Mouse (Mus musculus): ENCODE results near the gene Ntn5. TPM values are rescaled to one million over a fixed set of nuclear protein-coding genes. Genes with fewer than 3 reads are reported as not detected.
"Not testable (repeated sequence)": the region's sequence is repeated elsewhere in the genome, so short reads cannot be mapped to it uniquely, and the experiment has no call there.

The Ntn5 gene
- polyA plus RNA-seq, 1 experiment from 2014 or later: 0.69 TPM

DNA sequence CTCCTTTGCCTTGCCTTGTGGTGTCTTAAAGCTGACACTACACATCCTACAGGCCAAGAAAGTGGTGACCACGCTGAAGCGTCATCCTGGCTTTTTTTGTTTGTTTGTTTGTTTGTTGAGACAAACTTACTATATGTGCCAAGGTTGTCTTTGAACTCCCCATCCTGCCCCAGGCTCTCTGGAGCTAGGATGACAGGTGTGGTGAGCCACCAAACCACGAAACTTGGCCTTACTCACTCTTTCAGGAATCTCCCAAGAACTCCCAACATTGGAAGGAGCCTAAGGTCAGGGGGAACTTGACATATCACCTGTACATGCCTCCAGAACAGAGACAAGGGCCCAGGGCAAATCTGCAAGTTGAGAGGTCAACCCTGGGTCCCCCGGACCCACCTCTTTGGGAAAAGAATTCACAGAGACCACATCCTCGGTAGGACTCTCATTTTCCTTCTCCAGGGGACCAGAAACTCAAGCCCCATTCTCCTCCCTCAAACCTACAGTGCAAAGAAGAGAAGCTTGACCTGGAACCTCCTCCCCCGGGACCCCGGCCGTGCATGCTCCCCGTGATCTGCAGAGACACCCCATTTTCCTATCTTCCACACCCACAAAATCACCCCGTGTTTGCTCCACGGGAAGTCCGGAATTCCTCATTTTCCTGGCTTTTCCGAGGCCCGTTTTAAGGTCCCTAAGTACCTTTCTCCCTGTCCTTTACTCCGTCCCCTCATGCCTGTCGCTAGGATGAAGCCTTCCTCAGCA lies 41.1 kb upstream of the Ntn5 start:
- no peak for ATAC-seq (ENCODE audit: borderline replicate concordance, extremely low read depth, low FRiP score, low TSS enrichment)
- Histone ChIP-seq H3K27ac (peak overlapping the region; percentile 88), H3K36me3 (no peaks in the 10 kb centered on the region), H3K4me1 (peaks cover 59% of the 10 kb centered on the region), H3K4me3 (peak overlapping the region; percentile 48), H3K27me3 (no peaks in the 10 kb centered on the region), H3K4me2 (peak overlapping the region; percentile 84), H3K9ac (peak overlapping the region; percentile 66), H3K9me3 (no peaks in the 10 kb centered on the region)
- WGBS: 29% methylated on average over 16 of the region's 16 CpGs

DNA sequence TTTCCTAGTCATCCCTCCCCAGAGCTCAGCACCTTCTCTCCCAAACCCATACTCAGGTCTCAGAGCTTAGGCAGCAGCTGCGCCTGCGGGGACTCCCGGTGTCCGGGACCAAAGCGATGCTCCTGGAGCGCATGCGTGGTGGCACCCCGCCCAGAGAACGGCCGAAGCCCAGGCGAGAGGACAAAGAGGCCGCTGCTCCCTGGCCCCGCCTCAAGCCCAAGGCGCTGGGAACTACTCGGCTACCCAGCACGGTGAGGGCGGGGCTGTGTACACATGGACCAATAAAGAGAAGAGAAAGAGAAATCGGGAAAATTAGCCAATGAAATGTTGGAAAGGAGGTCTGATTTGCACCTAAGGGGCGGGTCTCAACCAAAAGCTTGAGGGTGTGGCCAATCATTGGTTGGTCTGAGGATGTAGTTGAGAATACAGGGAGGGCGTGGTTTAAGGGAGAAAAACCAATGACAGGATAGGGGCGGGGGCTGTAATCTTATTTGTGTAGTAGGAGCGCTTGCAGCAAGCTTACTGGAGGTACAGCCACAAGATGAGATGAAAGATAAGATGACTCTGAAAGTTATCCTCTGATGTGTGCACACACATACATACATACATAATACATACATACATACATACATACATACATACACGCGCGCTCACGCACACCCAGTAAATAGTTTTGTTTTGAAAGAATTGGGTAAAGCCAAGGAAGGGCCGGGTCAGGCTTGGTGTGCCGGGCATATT lies 40.2 kb upstream of the Ntn5 start:
- H3K4me2 ChIP-seq: peak overlapping the region; percentile 84
- H3K4me3 ChIP-seq: peak overlapping the region; percentile 48
- H3K27ac ChIP-seq: peak overlapping the region; percentile 88
- 3% methylated on average over 28 of the region's 28 CpGs for WGBS
- peak; percentile 94 for ATAC-seq (ENCODE audit: borderline replicate concordance, extremely low read depth, low FRiP score, low TSS enrichment)
- peaks cover 50% of the 10 kb centered on the region for H3K4me1 ChIP-seq
- H3K9me3 ChIP-seq: no peaks in the 10 kb centered on the region
- no peaks in the 10 kb centered on the region for H3K36me3 ChIP-seq
- no peaks in the 10 kb centered on the region for H3K27me3 ChIP-seq
- H3K9ac ChIP-seq: peak overlapping the region; percentile 66

DNA sequence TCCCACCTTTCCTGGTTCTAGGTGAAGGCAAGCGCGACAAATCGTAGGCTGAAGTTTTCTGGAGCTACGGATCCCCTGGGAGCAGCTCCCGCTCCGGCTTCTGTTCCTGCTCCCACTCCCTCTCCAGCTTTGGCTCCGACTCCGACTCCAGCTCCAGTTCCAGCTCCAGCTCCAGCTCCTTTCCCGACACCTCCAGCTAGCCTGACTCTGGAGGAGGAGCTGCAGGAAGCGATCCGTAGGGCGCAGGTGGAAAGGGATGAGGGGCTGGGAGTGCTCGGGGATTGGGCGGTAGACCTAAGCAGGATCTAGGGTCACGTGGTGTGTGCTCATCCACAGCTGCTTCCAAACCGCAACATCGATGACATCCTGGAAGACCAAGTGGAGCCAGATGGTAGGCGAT lies 39.6 kb upstream of the Ntn5 start:
- ATAC-seq (ENCODE audit: borderline replicate concordance, extremely low read depth, low FRiP score, low TSS enrichment): peak; percentile 5; the same call in 1 of the 2 replicates
- Histone ChIP-seq H3K9me3 (no peaks in the 10 kb centered on the region), H3K4me1 (peaks cover 50% of the 10 kb centered on the region), H3K4me3 (peak overlapping the region; percentile 48), H3K9ac (peak overlapping the region; percentile 34; the same call in 1 of the 2 replicates), H3K36me3 (no peaks in the 10 kb centered on the region), H3K27me3 (no peaks in the 10 kb centered on the region), H3K4me2 (peak overlapping the region; percentile 84), H3K27ac (peak overlapping the region; percentile 62)
- 9% methylated on average over 18 of the region's 18 CpGs for WGBS

DNA sequence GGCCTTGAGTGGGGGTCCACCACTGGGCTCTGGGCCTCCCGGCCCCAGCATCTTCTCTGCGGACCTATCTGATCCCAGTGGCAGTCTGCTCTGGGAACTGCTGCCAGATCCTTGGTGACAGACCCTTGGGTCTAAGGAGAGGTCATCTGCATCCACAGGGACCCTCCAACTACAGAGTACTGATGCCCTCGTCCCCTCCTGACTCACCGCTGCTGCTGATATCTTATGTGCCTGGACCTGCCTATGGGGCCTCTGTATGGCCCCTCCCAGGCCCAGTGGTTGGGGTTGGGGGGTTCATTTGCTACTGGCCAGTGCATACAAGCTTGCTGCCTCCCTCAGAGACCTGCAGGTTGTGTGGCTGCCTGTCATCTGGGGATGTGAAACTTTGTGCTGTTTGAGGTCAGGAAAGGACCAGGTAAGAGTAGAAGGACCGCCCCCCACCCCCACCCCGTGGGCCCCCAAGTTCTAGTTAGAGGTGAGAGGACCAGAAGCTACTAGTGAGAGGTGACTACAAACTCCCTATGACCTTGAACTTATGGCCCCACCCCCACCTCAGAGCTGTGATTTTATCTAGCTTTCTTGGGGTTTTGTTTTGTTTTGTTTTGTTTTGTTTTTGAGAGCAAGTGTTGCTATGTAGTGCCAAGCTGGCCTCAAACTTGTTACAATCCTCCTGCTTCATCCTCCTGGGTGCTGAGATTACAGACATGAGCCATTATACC lies 38.8 kb upstream of the Ntn5 start:
- 68% methylated on average over 6 of the region's 6 CpGs for WGBS

DNA sequence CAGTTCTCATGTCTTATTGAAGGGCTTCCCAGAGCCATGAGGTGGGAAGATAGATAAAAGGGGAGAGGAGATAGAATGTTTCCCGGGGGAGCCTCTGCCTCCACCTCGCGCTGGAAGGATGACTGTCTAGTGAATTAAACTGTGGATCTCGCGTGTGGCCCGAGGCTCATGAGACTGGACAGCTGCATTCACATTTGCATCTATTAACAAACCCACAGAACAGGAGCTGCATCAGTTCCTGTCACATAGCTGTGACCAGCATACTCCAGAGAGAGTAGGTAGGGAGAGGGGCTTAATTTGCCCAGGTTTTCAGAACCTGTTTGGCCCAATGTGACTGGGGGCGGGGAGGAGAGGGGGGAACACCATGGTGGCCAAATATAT lies 38.2 kb upstream of the Ntn5 start:
- Histone ChIP-seq H3K36me3 (no peaks in the 10 kb centered on the region), H3K27me3 (no peaks in the 10 kb centered on the region), H3K4me3 (no peak overlapping the region), H3K9ac (no peak overlapping the region), H3K4me2 (no peak overlapping the region), H3K27ac (no peak overlapping the region), H3K4me1 (peaks cover 39% of the 10 kb centered on the region), H3K9me3 (no peaks in the 10 kb centered on the region)
- 81% methylated on average over 7 of the region's 7 CpGs for WGBS
- no peak for ATAC-seq (ENCODE audit: borderline replicate concordance, extremely low read depth, low FRiP score, low TSS enrichment)

More for the DNA sequence above, 38.8 kb upstream of the Ntn5 start:
- H3K4me1 ChIP-seq: peaks cover 44% of the 10 kb centered on the region
- ATAC-seq (ENCODE audit: borderline replicate concordance, extremely low read depth, low FRiP score, low TSS enrichment): no peak
- H3K27ac ChIP-seq: no peak overlapping the region
- peak overlapping the region; percentile 84 for H3K4me2 ChIP-seq
- no peak overlapping the region for H3K9ac ChIP-seq
- H3K4me3 ChIP-seq: no peak overlapping the region
- no peaks in the 10 kb centered on the region for H3K36me3 ChIP-seq
- H3K9me3 ChIP-seq: no peaks in the 10 kb centered on the region
- no peaks in the 10 kb centered on the region for H3K27me3 ChIP-seq

DNA sequence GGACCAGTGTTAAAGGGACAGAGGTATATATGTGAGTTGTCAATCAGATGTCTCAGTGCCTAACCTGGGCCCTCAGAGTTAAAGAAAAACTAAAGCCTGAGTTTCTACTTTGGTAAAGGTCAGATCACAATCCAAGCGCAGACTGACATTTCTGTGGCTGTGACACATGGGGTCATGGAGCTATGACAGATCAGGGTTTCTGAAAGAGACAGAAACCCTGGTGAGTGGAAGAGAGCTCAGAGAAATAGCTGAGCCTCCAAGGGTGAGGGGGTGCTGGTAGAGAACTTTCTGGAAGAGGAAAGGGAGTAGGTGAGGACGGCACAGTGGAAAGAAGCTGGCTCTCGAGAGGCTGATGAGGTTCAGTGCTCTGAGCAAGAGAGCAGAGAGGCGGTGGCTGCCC lies 37.2 kb upstream of the Ntn5 start:
- no peaks in the 10 kb centered on the region for H3K36me3 ChIP-seq
- no peak overlapping the region for H3K9ac ChIP-seq
- peaks cover 28% of the 10 kb centered on the region for H3K4me1 ChIP-seq
- H3K9me3 ChIP-seq: no peaks in the 10 kb centered on the region
- ATAC-seq (ENCODE audit: borderline replicate concordance, extremely low read depth, low FRiP score, low TSS enrichment): no peak
- no peak overlapping the region for H3K27ac ChIP-seq
- 73% methylated on average over 4 of the region's 4 CpGs for WGBS
- no peak overlapping the region for H3K4me2 ChIP-seq
- no peak overlapping the region for H3K4me3 ChIP-seq
- H3K27me3 ChIP-seq: no peaks in the 10 kb centered on the region

DNA sequence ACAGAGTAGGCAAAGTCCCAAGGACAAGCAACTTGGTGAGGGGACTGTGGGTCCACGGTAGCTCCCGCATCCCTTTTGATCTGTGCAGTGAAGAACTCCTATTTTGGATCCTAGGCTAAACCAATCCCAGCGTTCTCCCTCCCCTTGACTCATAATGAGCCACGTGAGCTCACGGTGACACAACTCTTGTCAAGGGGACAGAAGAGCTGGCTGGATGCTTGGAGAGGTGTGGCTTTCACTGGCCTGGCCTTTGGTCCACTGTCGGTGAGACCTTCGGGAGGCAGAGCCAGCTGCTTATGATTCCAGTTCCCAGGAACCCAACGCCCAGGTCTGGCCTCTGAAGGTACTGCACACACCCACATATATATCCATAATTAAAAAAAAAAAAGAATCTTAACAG lies 34.5 kb upstream of the Ntn5 start:
- ATAC-seq (ENCODE audit: borderline replicate concordance, extremely low read depth, low FRiP score, low TSS enrichment): no peak
- no peaks in the 10 kb centered on the region for H3K9me3 ChIP-seq
- 73% methylated on average over 8 of the region's 8 CpGs for WGBS
- no peaks in the 10 kb centered on the region for H3K27me3 ChIP-seq
- H3K4me2 ChIP-seq: no peak overlapping the region
- no peak overlapping the region for H3K4me3 ChIP-seq
- H3K27ac ChIP-seq: no peak overlapping the region
- peaks cover 10% of the 10 kb centered on the region for H3K4me1 ChIP-seq
- no peak overlapping the region for H3K9ac ChIP-seq
- H3K36me3 ChIP-seq: no peaks in the 10 kb centered on the region

DNA sequence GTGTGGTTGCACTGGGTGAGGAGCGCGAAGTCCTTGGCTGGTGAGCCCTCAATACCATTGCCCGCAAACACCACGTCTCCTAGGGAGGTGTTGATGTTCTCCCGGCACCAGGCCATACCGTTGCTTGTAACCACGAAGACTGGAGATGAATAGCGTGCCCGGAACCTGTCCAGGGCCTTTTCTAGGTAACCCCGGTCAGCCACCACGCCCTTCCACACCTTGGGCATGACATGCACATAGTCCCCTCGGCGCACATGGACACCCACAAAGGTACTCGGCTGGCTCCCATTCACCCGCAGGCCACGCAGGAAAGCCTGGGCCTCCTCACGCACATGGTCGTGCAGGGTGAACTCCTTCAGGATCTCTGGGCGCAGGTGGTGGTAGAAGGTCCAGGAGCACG lies 33.3 kb upstream of the Ntn5 start:
- H3K4me2 ChIP-seq; ATAC-seq (ENCODE audit: borderline replicate concordance, extremely low read depth, low FRiP score, low TSS enrichment); H3K36me3 ChIP-seq; H3K27me3 ChIP-seq; H3K27ac ChIP-seq; H3K9ac ChIP-seq; H3K9me3 ChIP-seq; H3K4me1 ChIP-seq; H3K4me3 ChIP-seq: not testable (repeated sequence)
- whole genome bisulfite sequencing: 89% methylated on average over 20 of the region's 20 CpGs

DNA sequence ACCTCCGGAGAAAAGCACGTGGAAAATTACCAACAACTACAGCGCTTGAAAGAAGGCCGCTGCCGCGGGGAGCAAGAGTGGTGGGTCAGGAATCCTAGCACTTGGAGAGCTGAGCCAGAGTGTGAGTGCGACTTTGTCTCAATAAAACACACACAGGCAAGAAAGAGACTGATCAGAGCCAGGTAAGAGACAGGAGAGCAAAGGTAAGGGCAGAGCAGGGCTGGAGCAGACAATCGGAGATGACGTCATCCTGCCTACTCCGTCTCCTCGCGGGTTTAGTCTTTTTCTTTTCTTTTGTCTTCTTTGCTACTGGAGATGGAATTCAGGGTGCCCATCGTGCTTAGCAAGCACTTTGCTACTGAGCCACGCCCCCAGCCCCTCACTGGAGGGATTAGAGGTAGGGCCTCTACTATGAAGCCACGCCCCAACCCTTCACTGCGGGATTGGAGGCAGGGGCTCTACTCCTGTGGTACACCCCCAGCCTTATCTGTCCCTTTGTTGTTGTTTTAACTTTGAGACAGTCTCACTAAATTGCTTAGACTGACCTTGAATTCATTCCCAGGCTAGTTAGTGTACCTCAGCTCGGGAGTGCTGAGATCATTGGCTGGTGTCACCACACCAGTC lies 29.3 kb upstream of the Ntn5 start:
- no peaks in the 10 kb centered on the region for H3K9me3 ChIP-seq
- no peaks in the 10 kb centered on the region for H3K36me3 ChIP-seq
- peak overlapping the region; percentile 50 for H3K4me2 ChIP-seq
- no peaks in the 10 kb centered on the region for H3K27me3 ChIP-seq
- WGBS: 26% methylated on average over 17 of the region's 17 CpGs
- peaks cover 7% of the 10 kb centered on the region for H3K4me1 ChIP-seq
- H3K4me3 ChIP-seq: peak overlapping the region; percentile 12; the same call in 1 of the 2 replicates
- H3K27ac ChIP-seq: no peak overlapping the region
- H3K9ac ChIP-seq: no peak overlapping the region
- ATAC-seq (ENCODE audit: borderline replicate concordance, extremely low read depth, low FRiP score, low TSS enrichment): peak; percentile 46; the same call in 1 of the 2 replicates

DNA sequence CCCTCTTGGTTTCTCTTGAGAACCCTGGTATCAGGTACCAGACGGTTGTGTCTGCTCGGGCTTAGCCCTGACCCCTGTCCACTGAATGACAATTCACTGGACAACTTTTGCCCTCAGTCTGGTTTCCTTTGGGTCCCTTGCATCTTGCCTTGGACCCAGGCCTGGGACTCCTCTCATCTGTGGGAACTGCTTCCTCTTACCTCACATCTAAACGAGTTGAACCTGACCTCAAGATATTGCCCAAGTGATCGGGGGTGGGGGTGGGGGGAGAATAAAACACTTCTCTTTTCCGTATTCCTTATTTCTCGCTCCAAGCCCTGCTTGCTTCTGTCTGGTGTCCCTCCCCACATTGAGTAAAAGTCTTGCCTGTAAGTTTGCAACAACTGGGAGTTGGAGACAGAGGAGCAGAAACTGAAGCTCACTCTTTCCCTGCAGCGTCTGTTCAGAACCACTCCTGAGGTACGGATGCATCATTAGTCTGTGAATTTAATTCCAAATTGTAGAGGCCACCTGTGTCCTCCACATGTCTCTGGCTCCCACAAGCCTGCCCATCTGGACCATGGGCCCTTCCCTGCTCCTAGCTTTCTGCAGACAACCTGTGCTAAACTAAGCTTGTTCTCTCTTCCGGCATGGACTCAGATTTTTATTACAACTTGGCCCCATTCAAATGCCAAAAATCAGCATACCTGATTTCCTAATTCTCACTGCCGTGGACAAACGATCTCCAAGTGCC lies 22.9 kb upstream of the Ntn5 start:
- WGBS: 72% methylated on average over 11 of the region's 11 CpGs
- Histone ChIP-seq H3K4me1 (peaks cover 17% of the 10 kb centered on the region), H3K4me3 (no peak overlapping the region), H3K4me2 (no peak overlapping the region), H3K27me3 (no peaks in the 10 kb centered on the region), H3K36me3 (no peaks in the 10 kb centered on the region), H3K27ac (no peak overlapping the region), H3K9ac (no peak overlapping the region), H3K9me3 (no peaks in the 10 kb centered on the region)
- ATAC-seq (ENCODE audit: borderline replicate concordance, extremely low read depth, low FRiP score, low TSS enrichment): no peak

DNA sequence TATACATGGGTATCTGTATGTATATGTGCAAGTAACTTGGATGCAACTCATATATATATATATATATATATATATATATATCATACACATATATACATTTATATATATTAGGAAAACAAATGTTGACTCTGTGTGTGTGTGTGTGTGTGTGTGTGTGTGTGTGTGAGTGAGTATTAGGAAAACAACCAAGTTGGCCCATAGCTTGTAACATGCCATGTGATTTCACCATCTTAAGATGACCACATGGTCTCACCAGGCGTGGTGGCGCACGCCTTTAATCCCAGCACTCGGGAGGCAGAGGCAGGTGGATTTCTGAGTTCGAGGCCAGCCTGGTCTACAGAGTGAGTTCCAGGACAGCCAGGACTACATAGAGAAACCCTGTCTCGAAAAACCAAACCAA lies 22.1 kb upstream of the Ntn5 start:
- not testable (repeated sequence) for H3K36me3 ChIP-seq; ATAC-seq (ENCODE audit: borderline replicate concordance, extremely low read depth, low FRiP score, low TSS enrichment); H3K27me3 ChIP-seq; H3K9ac ChIP-seq; H3K27ac ChIP-seq; H3K9me3 ChIP-seq; H3K4me2 ChIP-seq; H3K4me3 ChIP-seq
- WGBS: 86% methylated on average over 6 of the region's 6 CpGs
- H3K4me1 ChIP-seq: peaks cover 18% of the 10 kb centered on the region
